Mouse (Mus musculus): ENCODE results near the gene Acer2.

DNA sequence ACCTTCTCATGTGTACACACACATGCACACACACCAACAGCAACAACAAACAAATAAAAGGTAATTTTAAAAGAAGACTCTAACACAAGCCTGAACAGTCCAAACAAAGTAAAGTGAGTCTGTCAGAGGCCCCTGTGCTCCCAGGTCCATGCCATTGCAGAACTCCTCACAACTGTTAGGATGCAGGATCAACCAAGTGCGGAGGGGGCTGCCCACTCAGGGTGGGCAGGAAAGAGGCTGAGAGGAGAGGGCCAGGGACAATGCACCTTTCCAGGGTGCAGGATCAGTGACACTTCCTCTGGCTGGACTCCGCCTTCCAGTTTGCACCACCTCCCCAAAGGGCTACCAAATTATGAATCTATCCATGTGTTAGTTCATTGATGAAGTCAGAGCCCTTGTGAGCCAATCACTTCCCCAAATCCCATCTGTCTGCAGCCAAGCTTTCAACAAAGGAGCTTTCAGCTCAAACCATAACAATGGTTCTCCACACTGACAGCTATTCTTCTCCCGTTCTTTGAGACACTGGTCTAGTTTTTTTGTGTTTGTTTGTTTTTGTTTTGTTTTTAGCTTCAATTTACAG, 49.4 kb downstream of the Acer2 start:
- no peak for TF ChIP-seq CTCF (IDR thresholded peaks at IDR 0.05; ENCODE audit: control insufficient read depth, insufficient read depth, low read length)
- no peak for TF ChIP-seq POLR2A (IDR thresholded peaks at IDR 0.05; ENCODE audit: borderline replicate concordance, control insufficient read depth, low read depth, low read length)

Data from bone marrow, adult 2 months (tissue).